Mouse (Mus musculus) stomach, postnatal 0 days (tissue): Measurements from ENCODE around the gene Carmil1.

Experiments used
- CTCF ChIP-seq: IDR thresholded peaks from 2 replicates; pipeline ENCODE4 v1.5.1; 2016; ENCODE audit warnings: antibody characterized with exemption, low read depth, mild to moderate bottlenecking, moderate library complexity
- EP300 ChIP-seq: optimal IDR thresholded peaks from 2 replicates; pipeline ENCODE3; 2016; ENCODE audit warnings: antibody characterized with exemption

GRCm38 (mm10) chr13:24148549-24148948 lies 132.0 kb downstream of the Carmil1 start:
- TF ChIP-seq CTCF: no peak
- TF ChIP-seq EP300: no peak
